Mouse (Mus musculus) lung, embryonic 16.5 days (tissue): ENCODE results near the gene Cercam. TPM values are rescaled to one million over a fixed set of nuclear protein-coding genes. Genes with fewer than 3 reads are reported as not detected.

Source experiments
- ATAC-seq: fragments of 200-750 bp; cut with Nextera tagmentation; 2 replicates; pipeline ENCODE4 v1.8.0; 2017; ENCODE audit warnings: low read depth, mild to moderate bottlenecking, moderate library complexity
- H3K27ac ChIP-seq: fragments of 300-500 bp; sonication (generic); 2 replicates; pipeline ENCODE4 v1.5.1; 2014; ENCODE audit warnings: mild to moderate bottlenecking, control low read depth, low read length
- H3K27me3 ChIP-seq: fragments of 300-500 bp; sonication (generic); 2 replicates; pipeline ENCODE4 v1.6.1; 2014; ENCODE audit warnings: low read depth, low read length, mixed read lengths; ENCODE audit not compliant: control insufficient read depth, insufficient read depth
- H3K36me3 ChIP-seq: fragments of 300-500 bp; sonication (generic); 2 replicates; pipeline ENCODE4 v1.6.1; 2014; ENCODE audit warnings: low read length; ENCODE audit not compliant: control insufficient read depth, insufficient read depth
- H3K4me1 ChIP-seq: fragments of 300-500 bp; sonication (generic); replicated peaks from 2 replicates; pipeline ENCODE4 v1.6.1; 2014; ENCODE audit warnings: low read length, mixed read lengths; ENCODE audit not compliant: control insufficient read depth, insufficient read depth
- H3K4me2 ChIP-seq: fragments of 300-500 bp; sonication (generic); 2 replicates; pipeline ENCODE4 v1.6.1; 2014; ENCODE audit warnings: low read depth, low read length, control low read depth
- H3K4me3 ChIP-seq: fragments of 300-500 bp; sonication (generic); 2 replicates; pipeline ENCODE4 v1.5.1; 2014; ENCODE audit warnings: mild to moderate bottlenecking, low read length, control low read depth
- H3K9ac ChIP-seq: fragments of 300-500 bp; sonication (generic); 2 replicates; pipeline ENCODE4 v1.6.1; 2014; ENCODE audit warnings: low read length, control low read depth
- H3K9me3 ChIP-seq: fragments of 300-500 bp; sonication (generic); 2 replicates; pipeline ENCODE4 v1.6.1; 2016; ENCODE audit warnings: low read length; ENCODE audit not compliant: control insufficient read depth
- WGBS: fragments of 180-500 bp; shearing (Covaris S2); extraction: QIAGEN DNeasy Blood & Tissue Kit; methylation state at CpG from one replicate; pipeline ENCODE4 v1.1.7; 2014; 5-methylcytosine and 5-hydroxymethylcytosine counted together
- polyA plus RNA-seq: library from polyadenylated mRNA; unstranded; fragments of >200 nt; fragmentation: Nextera tagmentation; extraction: Ambion mirVana; gene quantifications from 2 replicates; pipeline ENCODE4 v1.2.1, GENCODE M21; 2015

Gene Cercam
- polyA plus RNA-seq, 1 experiment from 2014 or later = 17.6 TPM

GRCm38 (mm10) chr2:29849841-29850480, 19.0 kb upstream of the Cercam start:
- H3K9ac ChIP-seq = no peak overlapping the region
- no peaks in the 10 kb centered on the region for H3K36me3 ChIP-seq
- no peak overlapping the region for H3K4me3 ChIP-seq
- no peaks in the 10 kb centered on the region for H3K9me3 ChIP-seq
- 53% methylated on average over 5 of the region's 5 CpGs for WGBS
- peaks cover 26% of the 10 kb centered on the region for H3K27me3 ChIP-seq
- no peak for ATAC-seq
- no peaks in the 10 kb centered on the region; the same call in 1 of the 2 replicates for H3K4me1 ChIP-seq
- H3K27ac ChIP-seq = no peak overlapping the region
- H3K4me2 ChIP-seq = no peak overlapping the region

- no peak overlapping the region for H3K4me2 ChIP-seq
- no peak overlapping the region for H3K9ac ChIP-seq
- no peaks in the 10 kb centered on the region for H3K4me1 ChIP-seq
- no peaks in the 10 kb centered on the region for H3K9me3 ChIP-seq
- no peaks in the 10 kb centered on the region; the same call in 1 of the 2 replicates for H3K27me3 ChIP-seq
- no peak overlapping the region for H3K4me3 ChIP-seq
- WGBS = 42% methylated on average over 4 of the region's 4 CpGs
- ATAC-seq = no peak
- no peak overlapping the region for H3K27ac ChIP-seq
- no peaks in the 10 kb centered on the region for H3K36me3 ChIP-seq
Measured at GRCm38 (mm10) chr2:29852957-29853485, 15.9 kb upstream of the Cercam start.

GRCm38 (mm10) chr2:29853736-29854135, 15.2 kb upstream of the Cercam start:
- H3K9ac ChIP-seq = no peak overlapping the region
- H3K4me1 ChIP-seq = no peaks in the 10 kb centered on the region
- WGBS = 52% methylated on average over 5 of the region's 5 CpGs
- no peaks in the 10 kb centered on the region for H3K36me3 ChIP-seq
- no peaks in the 10 kb centered on the region for H3K27me3 ChIP-seq
- no peak overlapping the region for H3K4me2 ChIP-seq
- no peak overlapping the region for H3K4me3 ChIP-seq
- no peak overlapping the region for H3K27ac ChIP-seq
- H3K9me3 ChIP-seq = no peaks in the 10 kb centered on the region
- no peak for ATAC-seq

- Histone ChIP-seq H3K4me2 (no peak overlapping the region), H3K27ac (no peak overlapping the region), H3K9ac (no peak overlapping the region), H3K4me3 (no peak overlapping the region), H3K27me3 (no peaks in the 10 kb centered on the region), H3K36me3 (no peaks in the 10 kb centered on the region), H3K9me3 (no peaks in the 10 kb centered on the region), H3K4me1 (no peaks in the 10 kb centered on the region)
- no peak for ATAC-seq
- 67% methylated on average over 10 of the region's 10 CpGs for WGBS
Measured at GRCm38 (mm10) chr2:29855585-29856210, 13.3 kb upstream of the Cercam start.

- Histone ChIP-seq H3K4me1 (no peaks in the 10 kb centered on the region), H3K36me3 (no peaks in the 10 kb centered on the region), H3K27me3 (no peaks in the 10 kb centered on the region), H3K9me3 (no peaks in the 10 kb centered on the region), H3K4me2 (no peak overlapping the region), H3K4me3 (no peak overlapping the region), H3K27ac (no peak overlapping the region), H3K9ac (no peak overlapping the region)
- 19% methylated on average over 19 of the region's 19 CpGs for WGBS
- ATAC-seq = no peak
Measured at GRCm38 (mm10) chr2:29856451-29857260, 12.3 kb upstream of the Cercam start.

GRCm38 (mm10) chr2:29857341-29857740, 11.6 kb upstream of the Cercam start:
- Histone ChIP-seq H3K27me3 (no peaks in the 10 kb centered on the region), H3K4me2 (no peak overlapping the region), H3K36me3 (no peaks in the 10 kb centered on the region), H3K9ac (no peak overlapping the region), H3K27ac (no peak overlapping the region), H3K4me1 (no peaks in the 10 kb centered on the region), H3K4me3 (no peak overlapping the region), H3K9me3 (no peaks in the 10 kb centered on the region)
- WGBS = 45% methylated on average over 2 of the region's 2 CpGs
- ATAC-seq = no peak

- ATAC-seq = no peak
- H3K4me1 ChIP-seq = no peaks in the 10 kb centered on the region
- no peaks in the 10 kb centered on the region for H3K36me3 ChIP-seq
- WGBS = 65% methylated on average over 5 of the region's 5 CpGs
- H3K9me3 ChIP-seq = no peaks in the 10 kb centered on the region
- no peak overlapping the region for H3K27ac ChIP-seq
- H3K4me3 ChIP-seq = no peak overlapping the region
- no peak overlapping the region for H3K4me2 ChIP-seq
- no peak overlapping the region for H3K9ac ChIP-seq
- H3K27me3 ChIP-seq = no peaks in the 10 kb centered on the region
Measured at GRCm38 (mm10) chr2:29857967-29858366, 11.0 kb upstream of the Cercam start.

GRCm38 (mm10) chr2:29858748-29859473, 10.1 kb upstream of the Cercam start:
- H3K4me1 ChIP-seq = no peaks in the 10 kb centered on the region
- no peak overlapping the region for H3K4me2 ChIP-seq
- no peaks in the 10 kb centered on the region for H3K36me3 ChIP-seq
- no peak overlapping the region for H3K27ac ChIP-seq
- no peaks in the 10 kb centered on the region for H3K9me3 ChIP-seq
- 0 out of 2 replicates have a peak, but pooled peaks have one; percentile 20 for ATAC-seq
- no peak overlapping the region for H3K9ac ChIP-seq
- H3K4me3 ChIP-seq = no peak overlapping the region
- 7% methylated on average over 5 of the region's 5 CpGs for WGBS
- H3K27me3 ChIP-seq = no peaks in the 10 kb centered on the region
